Mouse (Mus musculus) hindbrain, embryonic 13.5 days (tissue): ENCODE measurements around the gene Khdrbs2. TPM values are rescaled to one million over a fixed set of nuclear protein-coding genes. Genes with fewer than 3 reads are reported as not detected.

ENCODE experiments used
- ATAC-seq: fragments of 200-750 bp; cut with Nextera tagmentation; 2 replicates; pipeline ENCODE4 v1.8.0; 2017; ENCODE audit warnings: moderate TSS enrichment; ENCODE audit not compliant: low FRiP score
- H3K27ac ChIP-seq: fragments of 300-500 bp; sonication (generic); 2 replicates; pipeline ENCODE4 v1.5.1; 2015; ENCODE audit warnings: inconsistent platforms, mild to moderate bottlenecking, moderate library complexity
- H3K27me3 ChIP-seq: fragments of 300-500 bp; sonication (generic); 2 replicates; pipeline ENCODE4 v1.6.1; 2015; ENCODE audit warnings: mild to moderate bottlenecking, inconsistent platforms
- H3K36me3 ChIP-seq: fragments of 300-500 bp; sonication (generic); 2 replicates; pipeline ENCODE4 v1.6.1; 2015; ENCODE audit warnings: mild to moderate bottlenecking, inconsistent platforms
- H3K4me1 ChIP-seq: fragments of 300-500 bp; sonication (generic); replicated peaks from 2 replicates; pipeline ENCODE4 v1.6.1; 2015; ENCODE audit warnings: inconsistent platforms
- H3K4me2 ChIP-seq: fragments of 300-500 bp; sonication (generic); 2 replicates; pipeline ENCODE4 v1.6.1; 2015; ENCODE audit warnings: inconsistent platforms, mild to moderate bottlenecking, moderate library complexity
- H3K4me3 ChIP-seq: fragments of 300-500 bp; sonication (generic); 2 replicates; pipeline ENCODE4 v1.5.1; 2015; ENCODE audit warnings: mild to moderate bottlenecking, inconsistent platforms
- H3K9ac ChIP-seq: fragments of 300-500 bp; sonication (generic); 2 replicates; pipeline ENCODE4 v1.6.1; 2015; ENCODE audit warnings: mild to moderate bottlenecking, inconsistent platforms
- H3K9me3 ChIP-seq: fragments of 300-500 bp; sonication (generic); 2 replicates; pipeline ENCODE4 v1.6.1; 2016; ENCODE audit warnings: inconsistent platforms
- WGBS: fragments of 180-500 bp; shearing (Covaris S2); methylation state at CpG from one replicate; pipeline ENCODE4 v1.1.7; 2015; 5-methylcytosine and 5-hydroxymethylcytosine counted together
- polyA plus RNA-seq: library from polyadenylated mRNA; unstranded; fragments of >200 nt; fragmentation: Nextera tagmentation; extraction: Ambion mirVana; gene quantifications from 2 replicates; pipeline ENCODE4 v1.2.1, GENCODE M21; 2015

Khdrbs2 gene
- polyA plus RNA-seq, 1 experiment from 2014 or later, result 54.1 TPM

GRCm38 (mm10) chr1:32700132-32700531 is 527.6 kb downstream of the Khdrbs2 start:
- no peaks in the 10 kb centered on the region for H3K4me1 ChIP-seq
- H3K4me3 ChIP-seq, result no peak overlapping the region
- no peak overlapping the region for H3K27ac ChIP-seq
- H3K9me3 ChIP-seq, result no peaks in the 10 kb centered on the region
- H3K4me2 ChIP-seq, result no peak overlapping the region
- H3K27me3 ChIP-seq, result no peaks in the 10 kb centered on the region
- H3K36me3 ChIP-seq, result no peaks in the 10 kb centered on the region
- 96% methylated on average over 4 of the region's 4 CpGs for WGBS
- no peak overlapping the region for H3K9ac ChIP-seq
- ATAC-seq, result no peak

DNA sequence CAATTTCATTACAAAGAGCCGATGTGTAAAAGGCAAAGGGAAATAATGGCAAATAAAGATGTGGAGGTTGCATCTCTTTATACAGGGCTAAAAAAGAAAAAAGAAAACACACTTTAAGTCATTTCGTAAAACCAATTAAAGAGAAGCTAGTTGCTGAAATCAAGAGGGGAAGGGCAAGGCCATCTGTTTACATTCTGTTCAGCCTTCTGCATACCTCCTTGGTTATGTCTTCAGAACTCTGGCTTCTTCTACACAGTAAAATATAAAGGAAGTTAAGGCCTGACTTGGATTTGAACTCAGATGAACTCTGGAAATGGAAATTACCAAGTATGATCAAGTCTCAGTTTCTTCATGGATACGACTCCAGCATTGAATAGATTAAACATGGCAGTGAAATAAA is 528.8 kb downstream of the Khdrbs2 start:
- no peak for ATAC-seq
- no peaks in the 10 kb centered on the region for H3K4me1 ChIP-seq
- 89% methylated on average over 3 of the region's 3 CpGs for WGBS
- no peak overlapping the region for H3K9ac ChIP-seq
- no peak overlapping the region for H3K4me2 ChIP-seq
- H3K36me3 ChIP-seq, result no peaks in the 10 kb centered on the region
- no peak overlapping the region for H3K4me3 ChIP-seq
- H3K27me3 ChIP-seq, result no peaks in the 10 kb centered on the region
- no peak overlapping the region for H3K27ac ChIP-seq
- H3K9me3 ChIP-seq, result no peaks in the 10 kb centered on the region
